Mouse (Mus musculus) kidney, embryonic 14.5 days (tissue): Measurements from ENCODE around the gene Rab40b. TPM values are rescaled to one million over a fixed set of nuclear protein-coding genes. Genes with fewer than 3 reads are reported as not detected.

ENCODE experiments used
- ATAC-seq: fragments of 200-750 bp; cut with Nextera tagmentation; 2 replicates; pipeline ENCODE4 v1.8.0; 2017; ENCODE audit warnings: moderate number of reproducible peaks, mild to moderate bottlenecking, moderate TSS enrichment, moderate library complexity; ENCODE audit not compliant: low FRiP score, low TSS enrichment
- H3K27ac ChIP-seq: fragments of 300-500 bp; sonication (generic); 2 replicates; pipeline ENCODE4 v1.5.1; 2014; ENCODE audit warnings: low read depth, mild to moderate bottlenecking, low read length, moderate library complexity, mixed read lengths
- H3K27me3 ChIP-seq: fragments of 300-500 bp; sonication (generic); 2 replicates; pipeline ENCODE4 v1.6.1; 2014; ENCODE audit warnings: mild to moderate bottlenecking, low read length; ENCODE audit not compliant: control insufficient read depth, insufficient read depth
- H3K36me3 ChIP-seq: fragments of 300-500 bp; sonication (generic); 2 replicates; pipeline ENCODE4 v1.6.1; 2014; ENCODE audit warnings: low read length, mixed read lengths; ENCODE audit not compliant: control insufficient read depth, insufficient read depth
- H3K4me1 ChIP-seq: fragments of 300-500 bp; sonication (generic); 2 replicates; pipeline ENCODE4 v1.6.1; 2014; ENCODE audit warnings: low read length, mixed read lengths; ENCODE audit not compliant: control insufficient read depth, insufficient read depth
- H3K4me2 ChIP-seq: fragments of 300-500 bp; sonication (generic); replicated peaks from 2 replicates; pipeline ENCODE4 v1.6.1; 2014; ENCODE audit warnings: low read depth, mild to moderate bottlenecking, low read length
- H3K4me3 ChIP-seq: fragments of 300-500 bp; sonication (generic); 2 replicates; pipeline ENCODE4 v1.5.1; 2014; ENCODE audit warnings: mild to moderate bottlenecking, low read length
- H3K9ac ChIP-seq: fragments of 300-500 bp; sonication (generic); 2 replicates; pipeline ENCODE4 v1.6.1; 2014; ENCODE audit warnings: low read depth, mild to moderate bottlenecking, low read length, moderate library complexity
- H3K9me3 ChIP-seq: fragments of 300-500 bp; sonication (generic); 2 replicates; pipeline ENCODE4 v1.6.1; 2016; ENCODE audit warnings: low read length; ENCODE audit not compliant: control insufficient read depth
- WGBS: fragments of 180-500 bp; shearing (Covaris S2); extraction: QIAGEN DNeasy Blood & Tissue Kit; methylation state at CpG from one replicate; pipeline ENCODE4 v1.1.7; 2014; 5-methylcytosine and 5-hydroxymethylcytosine counted together
- polyA plus RNA-seq: library from polyadenylated mRNA; unstranded; fragments of >200 nt; fragmentation: Nextera tagmentation; extraction: Ambion mirVana; gene quantifications from 2 replicates; pipeline ENCODE4 v1.2.1, GENCODE M21; 2014

Rab40b gene
- polyA plus RNA-seq = 3.2 and 4.3 TPM in 2 replicates

DNA sequence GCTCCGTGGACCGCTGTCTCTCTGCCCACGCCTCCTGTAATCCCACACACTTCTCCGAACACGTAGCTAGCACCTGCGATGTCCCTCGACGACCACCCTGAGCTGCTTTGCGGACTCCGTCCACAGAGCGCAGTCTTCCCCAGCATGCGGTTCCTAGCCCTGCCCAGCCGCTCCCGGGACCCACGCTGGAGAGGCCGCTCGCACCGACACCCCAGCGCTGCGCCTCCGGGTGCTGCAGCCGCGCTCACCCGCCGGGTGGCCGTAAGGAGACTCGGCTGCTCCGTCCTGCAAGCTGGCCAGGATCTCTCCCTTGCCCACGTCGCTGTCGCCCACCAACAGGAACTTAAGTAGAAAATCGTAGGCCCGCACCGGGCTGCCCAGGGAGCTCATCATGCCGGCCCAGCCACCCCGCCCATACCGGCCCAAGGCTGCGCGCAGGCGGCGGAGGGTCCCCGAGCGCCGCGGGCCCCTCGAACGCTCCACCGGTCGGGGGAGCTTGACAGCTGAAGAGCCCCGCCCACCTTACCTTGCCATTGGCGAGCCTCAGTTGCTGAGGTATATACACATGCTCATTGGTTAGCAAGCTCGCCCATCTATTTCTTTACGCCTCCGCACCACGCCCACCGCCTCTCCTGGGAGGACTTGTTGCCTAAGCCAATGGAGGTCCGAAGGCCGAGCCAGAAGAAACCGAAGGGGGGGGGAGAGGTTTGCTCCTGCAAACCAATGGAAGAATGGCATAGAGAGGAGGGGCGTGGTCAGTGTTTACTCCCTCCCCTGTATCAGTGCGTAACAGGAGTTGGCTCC is at the start of gene Rab40b:
Gene Rab40b, minus strand, starts transcription at position 502 of the 804 bp plus-strand sequence.
- Histone ChIP-seq H3K36me3 (no peaks in the 10 kb centered on the region), H3K27ac (no peak within 1 kb of the TSS), H3K9ac (peak within 1 kb of the TSS; percentile 63), H3K4me1 (no peaks in the 10 kb centered on the region), H3K9me3 (no peaks in the 10 kb centered on the region), H3K4me3 (peak within 1 kb of the TSS; percentile 56), H3K27me3 (no peaks in the 10 kb centered on the region; the same call in 1 of the 2 replicates), H3K4me2 (peak within 1 kb of the TSS; percentile 93)
- peak; percentile 99 for ATAC-seq
- 1% methylated on average over 61 of the region's 61 CpGs for WGBS

DNA sequence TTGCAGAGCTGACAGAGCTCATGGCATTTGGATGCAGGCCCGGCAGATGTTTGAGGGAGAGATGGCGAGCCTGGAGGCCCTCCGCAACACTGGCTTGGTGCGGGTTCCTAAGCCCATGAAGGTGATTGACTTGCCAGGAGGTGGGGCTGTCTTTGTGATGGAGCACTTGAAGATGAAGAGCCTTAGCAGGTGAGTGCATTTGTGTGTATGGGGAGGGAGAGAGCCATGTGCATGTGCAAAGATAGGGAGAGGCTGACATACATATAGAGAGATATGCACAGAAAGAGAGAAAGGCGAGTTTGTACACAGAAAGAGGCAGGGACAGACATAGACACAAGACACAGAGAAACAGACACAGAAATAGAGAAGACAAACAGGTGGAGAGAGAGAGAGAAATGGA is 49.2 kb upstream of the Rab40b start:
- Histone ChIP-seq H3K27ac (no peak overlapping the region), H3K27me3 (no peaks in the 10 kb centered on the region), H3K4me2 (no peak overlapping the region), H3K4me3 (no peak overlapping the region), H3K36me3 (no peaks in the 10 kb centered on the region), H3K9ac (no peak overlapping the region), H3K9me3 (no peaks in the 10 kb centered on the region), H3K4me1 (peaks cover 8% of the 10 kb centered on the region; the same call in 1 of the 2 replicates)
- ATAC-seq = no peak
- WGBS = 76% methylated on average over 5 of the region's 5 CpGs

DNA sequence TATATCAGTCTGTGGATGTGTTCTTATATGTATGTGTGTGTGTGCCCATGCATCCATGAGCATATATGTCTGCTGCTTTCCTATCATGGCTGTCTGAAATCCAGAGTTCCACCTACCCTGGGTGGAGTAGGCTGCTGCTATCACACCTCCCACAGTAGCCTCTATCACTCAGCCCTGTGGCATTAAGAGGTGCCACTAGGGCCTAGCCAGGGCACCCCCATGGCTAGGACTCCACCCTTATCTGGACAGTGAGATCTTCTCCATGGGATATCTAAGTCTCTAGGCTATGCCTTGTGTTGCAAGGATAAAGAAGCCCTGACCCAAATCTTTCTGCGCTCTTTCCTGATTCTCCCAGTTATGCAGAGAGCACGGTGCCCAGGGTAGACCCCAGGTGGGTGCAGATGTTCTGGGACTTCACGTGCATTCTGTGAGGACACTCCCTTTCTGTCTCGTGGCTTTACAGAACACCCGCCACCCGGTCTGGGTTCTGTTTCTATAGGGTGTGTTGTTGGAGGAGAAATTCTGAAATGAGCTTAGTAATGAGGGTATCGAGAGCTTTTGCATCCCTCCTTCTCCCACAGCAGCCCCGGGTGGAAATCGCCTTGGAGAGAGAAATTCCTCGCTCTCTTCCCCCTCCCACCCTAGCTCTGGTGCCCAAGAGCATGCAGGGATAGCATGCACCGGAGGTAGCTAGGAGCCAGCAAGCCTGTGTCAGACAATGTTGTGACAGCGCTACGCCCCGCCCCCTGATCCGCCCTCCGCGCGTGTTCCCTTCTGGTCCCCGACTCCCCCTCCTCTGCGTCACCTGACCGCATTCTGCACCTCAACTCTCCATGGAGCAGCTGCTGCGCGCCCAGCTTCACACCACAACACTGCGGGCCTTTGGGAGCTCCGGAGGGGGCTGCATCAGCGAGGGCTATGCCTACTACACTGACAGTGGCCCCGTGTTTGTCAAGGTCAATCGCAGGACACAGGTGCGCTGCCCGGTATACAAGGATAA is 46.4 kb upstream of the Rab40b start, which contains the start of gene Fn3k:
Gene Fn3k, plus strand, starts transcription at position 758 of the 1,000 bp plus-strand sequence.
- peak within 1 kb of the TSS; percentile 46 for H3K4me3 ChIP-seq
- peaks cover 8% of the 10 kb centered on the region; the same call in 1 of the 2 replicates for H3K36me3 ChIP-seq
- H3K27me3 ChIP-seq = no peaks in the 10 kb centered on the region
- peaks cover 8% of the 10 kb centered on the region; the same call in 1 of the 2 replicates for H3K4me1 ChIP-seq
- ATAC-seq = peak; percentile 94
- no peak within 1 kb of the TSS for H3K27ac ChIP-seq
- peak within 1 kb of the TSS; percentile 45; the same call in 1 of the 2 replicates for H3K9ac ChIP-seq
- WGBS = 7% methylated on average over 27 of the region's 30 CpGs
- peak within 1 kb of the TSS; percentile 79 for H3K4me2 ChIP-seq
- H3K9me3 ChIP-seq = no peaks in the 10 kb centered on the region

DNA sequence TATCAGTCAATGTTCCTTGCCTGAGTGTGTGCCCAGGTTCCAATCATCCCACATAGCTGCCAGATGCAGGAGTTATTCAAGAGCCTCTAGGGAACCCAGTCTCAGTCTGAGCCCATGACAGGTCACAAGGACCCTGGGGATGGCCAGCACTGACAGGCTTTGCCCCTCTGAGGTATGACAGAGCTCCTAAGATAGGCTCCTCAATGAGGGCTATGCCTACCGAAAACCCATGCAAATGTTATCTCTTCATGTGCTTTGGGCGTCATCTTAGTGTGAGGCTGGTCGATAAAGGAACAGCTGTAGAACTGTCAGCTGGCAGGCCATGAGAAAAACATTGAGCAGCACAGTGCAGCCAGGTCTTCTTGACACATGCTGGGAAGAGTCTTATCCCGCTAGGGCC is 45.3 kb upstream of the Rab40b start:
- H3K36me3 ChIP-seq = peaks cover 12% of the 10 kb centered on the region; the same call in 1 of the 2 replicates
- H3K4me2 ChIP-seq = no peak overlapping the region
- H3K27me3 ChIP-seq = no peaks in the 10 kb centered on the region
- peaks cover 8% of the 10 kb centered on the region; the same call in 1 of the 2 replicates for H3K4me1 ChIP-seq
- ATAC-seq = no peak
- no peaks in the 10 kb centered on the region for H3K9me3 ChIP-seq
- H3K27ac ChIP-seq = no peak overlapping the region
- 84% methylated on average over 4 of the region's 4 CpGs for WGBS
- no peak overlapping the region for H3K4me3 ChIP-seq
- H3K9ac ChIP-seq = no peak overlapping the region

- WGBS = 1% methylated on average over 24 of the region's 28 CpGs
- Histone ChIP-seq H3K36me3 (no peaks in the 10 kb centered on the region), H3K27ac (no peak overlapping the region; the same call in 1 of the 2 replicates), H3K4me1 (no peaks in the 10 kb centered on the region; the same call in 1 of the 2 replicates), H3K4me2 (peak overlapping the region; percentile 86), H3K27me3 (no peaks in the 10 kb centered on the region), H3K9me3 (no peaks in the 10 kb centered on the region), H3K4me3 (peak overlapping the region; percentile 77), H3K9ac (peak overlapping the region; percentile 73)
- ATAC-seq = no peak; the same call in 1 of the 2 replicates
These were observed 33.6 kb upstream of the Rab40b start for GRCm38 (mm10) chr11:121421553-121422173.

DNA sequence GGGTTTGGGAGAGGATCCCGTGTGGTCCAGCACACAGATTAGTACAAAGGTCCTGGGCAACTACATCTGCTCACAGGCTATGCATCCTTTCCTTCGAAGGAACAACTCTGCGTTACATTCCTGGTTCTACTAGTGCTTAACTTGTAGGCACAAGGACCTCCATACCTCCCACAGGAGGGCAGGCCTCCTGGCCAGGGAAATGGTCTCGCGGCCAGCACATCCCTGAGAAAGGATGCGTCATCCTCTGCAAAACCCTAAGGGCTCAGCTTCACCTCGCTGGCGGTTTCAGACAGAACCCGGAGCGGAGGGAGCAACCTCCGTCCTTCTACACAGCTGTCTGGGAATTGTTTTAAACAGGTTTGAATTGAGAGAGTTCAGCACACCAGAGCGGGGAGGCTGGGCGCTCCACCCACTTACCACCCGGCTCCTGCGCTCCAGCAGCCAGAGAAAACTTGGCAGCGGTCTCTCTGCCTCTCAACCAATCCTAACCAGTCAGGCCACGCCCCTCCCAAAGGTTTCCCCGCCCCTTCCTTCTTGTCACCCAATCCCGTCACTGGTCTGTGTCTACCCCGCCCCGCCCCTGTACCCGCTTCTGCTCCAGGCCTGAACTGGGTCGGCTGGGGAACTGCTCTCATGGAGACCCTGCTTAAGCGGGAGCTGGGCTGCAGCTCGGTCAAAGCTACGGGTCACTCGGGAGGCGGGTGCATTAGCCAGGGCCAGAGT is 32.9 kb upstream of the Rab40b start, which contains the start of gene Fn3krp:
Gene Fn3krp, plus strand, starts transcription at position 572 of the 723 bp plus-strand sequence.
- Histone ChIP-seq H3K9me3 (no peaks in the 10 kb centered on the region), H3K27ac (peak within 1 kb of the TSS; percentile 73), H3K4me2 (peak within 1 kb of the TSS; percentile 86), H3K4me1 (no peaks in the 10 kb centered on the region; the same call in 1 of the 2 replicates), H3K27me3 (no peaks in the 10 kb centered on the region), H3K4me3 (peak within 1 kb of the TSS; percentile 77), H3K9ac (peak within 1 kb of the TSS; percentile 73), H3K36me3 (no peaks in the 10 kb centered on the region)
- 2% methylated on average over 28 of the region's 28 CpGs for WGBS
- ATAC-seq = peak; percentile 99

DNA sequence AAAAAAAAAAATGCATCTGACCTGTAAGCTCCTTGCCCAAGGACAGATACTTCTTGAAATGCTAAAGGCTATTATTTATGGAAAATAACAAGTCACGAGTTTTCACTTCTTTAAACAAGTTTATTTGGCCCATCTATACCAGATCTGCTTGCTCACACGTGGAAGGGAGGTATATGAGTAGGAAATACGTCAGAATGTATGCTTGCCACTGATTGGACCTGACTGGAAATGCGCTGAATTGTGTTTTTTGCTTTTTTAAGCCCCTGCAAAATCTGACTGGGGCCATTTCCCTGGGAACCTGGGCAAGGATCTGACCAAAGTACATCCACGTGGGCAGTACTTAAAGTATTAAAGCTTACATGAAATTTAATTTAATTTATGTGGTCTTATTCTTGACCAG is 32.3 kb upstream of the Rab40b start:
- 58% methylated on average over 5 of the region's 5 CpGs for WGBS
- peak overlapping the region; percentile 77 for H3K4me3 ChIP-seq
- no peak overlapping the region for H3K27ac ChIP-seq
- no peak for ATAC-seq
- no peaks in the 10 kb centered on the region for H3K36me3 ChIP-seq
- H3K9me3 ChIP-seq = no peaks in the 10 kb centered on the region
- peak overlapping the region; percentile 74 for H3K4me2 ChIP-seq
- no peaks in the 10 kb centered on the region; the same call in 1 of the 2 replicates for H3K4me1 ChIP-seq
- H3K9ac ChIP-seq = no peak overlapping the region
- no peaks in the 10 kb centered on the region for H3K27me3 ChIP-seq

- no peaks in the 10 kb centered on the region; the same call in 1 of the 2 replicates for H3K4me1 ChIP-seq
- no peak overlapping the region for H3K9ac ChIP-seq
- no peaks in the 10 kb centered on the region for H3K9me3 ChIP-seq
- no peak overlapping the region for H3K4me3 ChIP-seq
- H3K36me3 ChIP-seq = no peaks in the 10 kb centered on the region
- ATAC-seq = no peak
- H3K4me2 ChIP-seq = no peak overlapping the region
- no peaks in the 10 kb centered on the region for H3K27me3 ChIP-seq
- 48% methylated on average over 2 of the region's 2 CpGs for WGBS
- no peak overlapping the region for H3K27ac ChIP-seq
These were observed 30.9 kb upstream of the Rab40b start for GRCm38 (mm10) chr11:121418932-121419331.
